Mouse (Mus musculus) T-cell, adult 66 days (primary cell): ENCODE measurements around the gene Fgf9. TPM values are rescaled to one million over a fixed set of nuclear protein-coding genes. Genes with fewer than 3 reads are reported as not detected.

ENCODE experiments used
- total RNA-seq, 2 experiments: library from RNA; stranded (reverse); gene quantifications; 3 replicates in 1 of 2; 4 replicates in 1 of 2; pipeline ENCODE4 v1.2.4; 2023

Fgf9 gene
- total RNA-seq = not detected

DNA sequence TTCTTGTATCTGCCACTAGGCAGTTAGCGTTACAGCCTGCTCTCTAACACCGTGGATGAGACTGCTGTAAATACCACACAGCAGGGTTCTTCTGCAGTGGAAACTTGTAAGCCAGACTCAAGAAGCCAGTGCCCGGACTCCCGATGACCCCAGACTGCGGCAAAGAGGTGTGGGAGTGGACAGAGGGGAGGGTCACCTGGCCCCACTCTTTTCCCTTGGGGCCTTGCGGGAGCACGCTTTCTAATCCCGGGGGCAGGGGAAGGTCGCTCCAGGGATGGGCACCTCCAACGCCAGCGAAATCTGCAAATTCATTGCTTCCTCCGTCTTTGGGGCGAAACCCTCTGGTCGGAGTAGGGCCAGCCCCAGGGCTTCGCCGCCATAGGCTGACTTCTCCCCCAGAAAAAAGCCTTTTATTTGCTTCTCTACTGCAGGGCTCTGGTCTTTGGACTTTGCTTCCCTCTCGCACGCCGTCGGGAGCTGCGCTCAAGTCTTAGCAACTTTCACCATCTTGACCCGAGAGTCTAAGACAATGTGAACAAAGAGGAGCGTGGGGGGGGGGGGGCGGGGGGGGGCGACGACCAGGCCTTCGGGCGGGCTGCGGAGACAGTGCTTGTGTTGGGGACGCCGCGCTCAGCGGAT is at the start of gene Fgf9:
Gene Fgf9 (plus strand): TSS at position 67 of the 639 bp plus-strand sequence.

Other genes with a start within 250 kb of the Fgf9 start
- gene Ska3, start 244.4 kb upstream of the Fgf9 start, total RNA-seq = 1 to 10 TPM; 4.4 to 6.5 TPM
- 10 to 100 TPM; 48.5 to 62.3 TPM for gene Mrpl57, start 244.3 kb upstream of the Fgf9 start, total RNA-seq
- gene Zdhhc20, start 180.3 kb upstream of the Fgf9 start, total RNA-seq = 10 to 100 TPM; 81.8 to 85.1 TPM
- gene Micu2, start 71.3 kb upstream of the Fgf9 start, total RNA-seq = 10 to 100 TPM; 46.0 to 52.8 TPM